Mouse (Mus musculus) kidney, adult 2 months (tissue): Measurements from ENCODE around the gene Tmem28.

ENCODE experiments used
- CTCF ChIP-seq: fragments of 200-500 bp; conservative IDR thresholded peaks from 2 replicates; pipeline ENCODE4 v1.5.1; 2011; ENCODE audit warnings: low read depth, mild to moderate bottlenecking, control low read depth, low read length, moderate library complexity, mixed read lengths; ENCODE audit not compliant: insufficient read depth, insufficient read length
- POLR2A ChIP-seq: fragments of 200-500 bp; IDR thresholded peaks from one replicate; pipeline ENCODE4 v1.6.1; 2011; ENCODE audit warnings: low read depth, low read length, control low read depth

- TF ChIP-seq CTCF (no peak), POLR2A (no peak)
These were observed at the start of gene Tmem28 for GRCm38 (mm10) chrX:99820790-99821395.
